Mouse (Mus musculus): ENCODE data around the gene Nanos2. TPM values are rescaled to one million over a fixed set of nuclear protein-coding genes. Genes with fewer than 3 reads are reported as not detected.

Gene Nanos2
- total RNA-seq, 2 experiments from 2014 or later: 0.71 to 0.95 TPM

Other genes with a start within 250 kb of the Nanos2 start
- gene Psg19, start 188.9 kb upstream of the Nanos2 start, total RNA-seq (2021): not detected
- not detected for gene Psg17, start 165.8 kb upstream of the Nanos2 start, total RNA-seq (2021)
- 1 to 10 TPM; 1.3 to 1.5 TPM for gene Mill2, start 147.4 kb upstream of the Nanos2 start, total RNA-seq (2021)
- gene Pglyrp1, start 116.1 kb upstream of the Nanos2 start, total RNA-seq (2021): 10 to 100 TPM; 26.6 to 28.1 TPM
- gene Ccdc61, start 77.0 kb upstream of the Nanos2 start, total RNA-seq (2021): 10 to 100 TPM; 12.8 to 13.4 TPM
- gene Nova2, start 61.5 kb upstream of the Nanos2 start, total RNA-seq (2021): 100 to 1,000 TPM; 114 to 118 TPM
- 10 to 100 TPM; 30.8 to 31.7 TPM for gene Mypop, start 3.8 kb downstream of the Nanos2 start, total RNA-seq (2021)
- gene Irf2bp1, start 16.6 kb downstream of the Nanos2 start, total RNA-seq (2021): 10 to 100 TPM; 44.8 to 46.1 TPM
- gene Foxa3, start 36.1 kb downstream of the Nanos2 start, total RNA-seq (2021): not detected
- 10 to 100 TPM; 85.6 to 87.6 TPM for gene Sympk, start 37.0 kb downstream of the Nanos2 start, total RNA-seq (2021)
- under 1 TPM; 0.22 to 0.41 TPM for gene Rsph6a, start 67.3 kb downstream of the Nanos2 start, total RNA-seq (2021)
- 100 to 1,000 TPM; 155 to 157 TPM for gene Dmwd, start 88.8 kb downstream of the Nanos2 start, total RNA-seq (2021)
- gene Dmpk, start 96.4 kb downstream of the Nanos2 start, total RNA-seq (2021): 10 to 100 TPM; 30.2 to 31.5 TPM
- gene Six5, start 107.2 kb downstream of the Nanos2 start, total RNA-seq (2021): 1 to 10 TPM; 1.5 to 1.9 TPM
- 1 to 10 TPM; 1.5 to 3.1 TPM for gene Gm4969, start 131.0 kb downstream of the Nanos2 start, total RNA-seq (2021)
- 10 to 100 TPM; 13.0 to 13.6 TPM for gene Fbxo46, start 132.5 kb downstream of the Nanos2 start, total RNA-seq (2021)
- gene Qpctl, start 161.9 kb downstream of the Nanos2 start, total RNA-seq (2021): 10 to 100 TPM; 22.6 to 23.1 TPM
- gene Snrpd2, start 162.3 kb downstream of the Nanos2 start, total RNA-seq (2021): 10 to 100 TPM; 99.2 to 99.9 TPM
- 1 to 10 TPM; 4.7 to 4.8 TPM for gene Gipr, start 178.7 kb downstream of the Nanos2 start, total RNA-seq (2021)
- gene Eml2, start 189.0 kb downstream of the Nanos2 start, total RNA-seq (2021): 100 to 1,000 TPM; 202 to 211 TPM
- gene Gpr4, start 225.1 kb downstream of the Nanos2 start, total RNA-seq (2021): 1 to 10 TPM; 4.8 to 5.0 TPM
- 10 to 100 TPM; 36.6 to 38.0 TPM for gene Opa3, start 240.9 kb downstream of the Nanos2 start, total RNA-seq (2021)